Mouse (Mus musculus) kidney, embryonic 16.5 days (tissue): ENCODE measurements around the gene Styx. TPM values are rescaled to one million over a fixed set of nuclear protein-coding genes. Genes with fewer than 3 reads are reported as not detected.
"Not testable (repeated sequence)": the region's sequence is repeated elsewhere in the genome, so short reads cannot be mapped to it uniquely, and the experiment has no call there.

Experiments used
- ATAC-seq: fragments of 200-750 bp; cut with Nextera tagmentation; 2 replicates; pipeline ENCODE4 v1.8.0; 2017; ENCODE audit warnings: moderate TSS enrichment; ENCODE audit not compliant: low FRiP score, low TSS enrichment
- H3K27ac ChIP-seq: fragments of 300-500 bp; sonication (generic); 2 replicates; pipeline ENCODE4 v1.5.1; 2014; ENCODE audit warnings: low read length
- H3K27me3 ChIP-seq: fragments of 300-500 bp; sonication (generic); 2 replicates; pipeline ENCODE4 v1.6.1; 2014; ENCODE audit warnings: low read length, control low read depth, mixed read lengths; ENCODE audit not compliant: insufficient read depth
- H3K36me3 ChIP-seq: fragments of 300-500 bp; sonication (generic); 2 replicates; pipeline ENCODE4 v1.6.1; 2014; ENCODE audit warnings: low read length, control low read depth, mixed read lengths; ENCODE audit not compliant: insufficient read depth
- H3K4me1 ChIP-seq: fragments of 300-500 bp; sonication (generic); 2 replicates; pipeline ENCODE4 v1.6.1; 2014; ENCODE audit warnings: low read length, control low read depth, mixed read lengths; ENCODE audit not compliant: insufficient read depth
- H3K4me2 ChIP-seq: fragments of 300-500 bp; sonication (generic); replicated peaks from 2 replicates; pipeline ENCODE4 v1.6.1; 2014; ENCODE audit warnings: low read depth, low read length
- H3K4me3 ChIP-seq: fragments of 300-500 bp; sonication (generic); 2 replicates; pipeline ENCODE4 v1.5.1; 2014; ENCODE audit warnings: mild to moderate bottlenecking, low read length
- H3K9ac ChIP-seq: fragments of 300-500 bp; sonication (generic); replicated peaks from 2 replicates; pipeline ENCODE4 v1.6.1; 2014; ENCODE audit warnings: low read length
- H3K9me3 ChIP-seq: fragments of 300-500 bp; sonication (generic); 2 replicates; pipeline ENCODE4 v1.6.1; 2016; ENCODE audit warnings: low read length, control low read depth
- WGBS: fragments of 180-500 bp; shearing (Covaris S2); extraction: QIAGEN DNeasy Blood & Tissue Kit; methylation state at CpG from one replicate; pipeline ENCODE4 v1.1.7; 2014; 5-methylcytosine and 5-hydroxymethylcytosine counted together
- microRNA-seq: library from miRNA; unstranded; fragments of <30 nt; microRNA quantifications from one replicate; pipeline ENCODE4, GENCODE M21; 2016
- polyA plus RNA-seq: library from polyadenylated mRNA; unstranded; fragments of >200 nt; fragmentation: Nextera tagmentation; extraction: Ambion mirVana; gene quantifications from 2 replicates; pipeline ENCODE4 v1.2.1, GENCODE M21; 2015

The Styx gene
- polyA plus RNA-seq, 1 experiment from 2014 or later, result 56.3 TPM

GRCm38 (mm10) chr14:45461945-45462344, 111.1 kb downstream of the Styx start:
- ATAC-seq, result no peak
- Histone ChIP-seq H3K36me3 (peaks cover 62% of the 10 kb centered on the region), H3K9ac (no peak overlapping the region), H3K4me2 (no peak overlapping the region), H3K27me3 (no peaks in the 10 kb centered on the region), H3K4me3 (no peak overlapping the region), H3K27ac (no peak overlapping the region), H3K9me3 (no peaks in the 10 kb centered on the region), H3K4me1 (peaks cover 26% of the 10 kb centered on the region)
- 95% methylated on average over 6 of the region's 6 CpGs for WGBS

GRCm38 (mm10) chr14:45462374-45462773, 111.5 kb downstream of the Styx start:
- 75% methylated on average over 6 of the region's 6 CpGs for WGBS
- ATAC-seq, result no peak

DNA sequence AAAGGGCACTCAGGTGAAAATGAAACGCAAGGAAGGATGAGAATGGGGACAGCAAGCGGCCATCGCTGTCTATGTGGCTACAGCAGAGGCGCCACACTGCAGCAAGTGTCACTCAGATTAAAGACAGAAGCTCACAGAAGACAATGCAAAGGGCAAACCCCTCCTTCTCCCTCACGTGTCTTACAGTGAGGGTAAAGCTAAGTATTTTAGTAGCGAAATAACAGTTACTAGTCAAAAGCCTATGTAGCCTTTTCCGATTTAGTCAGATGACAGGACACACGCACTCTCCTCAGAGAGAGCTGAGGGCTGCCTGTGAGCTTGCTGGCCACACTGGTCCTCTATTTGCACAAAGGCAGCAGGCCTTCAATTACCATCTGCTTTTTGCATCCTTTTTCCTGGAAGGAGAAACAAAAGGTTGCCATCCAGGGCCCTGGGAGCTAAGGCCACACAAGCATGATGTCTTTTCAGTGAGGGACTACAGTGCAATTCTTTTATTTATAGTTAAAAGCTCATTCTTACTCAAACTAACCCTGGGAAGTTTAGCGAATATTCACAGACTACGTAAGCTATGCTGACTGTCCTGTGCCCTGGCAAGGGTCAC, 112.1 kb downstream of the Styx start:
- peaks cover 24% of the 10 kb centered on the region for H3K4me1 ChIP-seq
- no peak overlapping the region for H3K4me2 ChIP-seq
- WGBS, result 73% methylated on average over 10 of the region's 10 CpGs
- H3K9me3 ChIP-seq, result no peaks in the 10 kb centered on the region
- no peak overlapping the region for H3K4me3 ChIP-seq
- H3K36me3 ChIP-seq, result peaks cover 66% of the 10 kb centered on the region
- ATAC-seq, result no peak
- peak overlapping the region; percentile 15; the same call in 1 of the 2 replicates for H3K9ac ChIP-seq
- peak overlapping the region; percentile 78 for H3K27ac ChIP-seq
- no peaks in the 10 kb centered on the region for H3K27me3 ChIP-seq

More at GRCm38 (mm10) chr14:45462374-45462773, 111.5 kb downstream of the Styx start:
- Histone ChIP-seq H3K4me1 (peaks cover 24% of the 10 kb centered on the region), H3K27ac (no peak overlapping the region), H3K4me2 (no peak overlapping the region), H3K9ac (no peak overlapping the region), H3K27me3 (no peaks in the 10 kb centered on the region), H3K36me3 (peaks cover 64% of the 10 kb centered on the region), H3K4me3 (no peak overlapping the region), H3K9me3 (no peaks in the 10 kb centered on the region)

DNA sequence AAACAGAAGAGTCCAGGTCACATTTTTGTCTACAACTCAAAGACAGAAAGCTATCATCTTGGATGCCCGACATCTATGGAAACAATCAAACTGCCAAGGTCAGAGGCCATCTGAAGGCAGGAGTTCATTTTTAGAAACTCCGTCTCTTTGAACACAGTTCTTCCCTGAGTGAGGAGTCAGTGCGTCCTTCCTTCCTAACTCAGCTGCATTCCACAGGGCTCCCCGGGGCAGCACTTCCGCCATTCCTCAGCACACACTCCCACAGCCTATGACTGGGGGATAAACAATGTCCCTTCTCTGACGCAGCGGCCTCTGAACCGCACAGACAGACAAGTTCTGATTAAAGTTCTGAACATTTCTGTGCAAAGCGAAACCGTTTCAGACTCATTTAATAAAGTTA, 112.7 kb downstream of the Styx start:
- 11% methylated on average over 10 of the region's 10 CpGs for WGBS
- Histone ChIP-seq H3K27me3 (no peaks in the 10 kb centered on the region), H3K36me3 (peaks cover 61% of the 10 kb centered on the region), H3K9me3 (no peaks in the 10 kb centered on the region), H3K9ac (0 out of 2 replicates have a peak overlapping the region, but pooled peaks have one; percentile 15), H3K4me3 (no peak overlapping the region), H3K4me1 (peaks cover 24% of the 10 kb centered on the region), H3K4me2 (no peak overlapping the region), H3K27ac (peak overlapping the region; percentile 78)
- ATAC-seq, result peak; percentile 94

GRCm38 (mm10) chr14:45464036-45465035, 113.4 kb downstream of the Styx start:
- WGBS, result 64% methylated on average over 19 of the region's 19 CpGs
- Histone ChIP-seq H3K4me3 (no peak overlapping the region), H3K9ac (0 out of 2 replicates have a peak overlapping the region, but pooled peaks have one; percentile 13), H3K27ac (peak overlapping the region; percentile 78), H3K27me3 (no peaks in the 10 kb centered on the region), H3K4me1 (peaks cover 24% of the 10 kb centered on the region), H3K9me3 (0 out of 2 replicates have a peak, but pooled peaks cover under 1% of the 10 kb centered on the region), H3K4me2 (no peak overlapping the region), H3K36me3 (peaks cover 63% of the 10 kb centered on the region)
- no peak for ATAC-seq

DNA sequence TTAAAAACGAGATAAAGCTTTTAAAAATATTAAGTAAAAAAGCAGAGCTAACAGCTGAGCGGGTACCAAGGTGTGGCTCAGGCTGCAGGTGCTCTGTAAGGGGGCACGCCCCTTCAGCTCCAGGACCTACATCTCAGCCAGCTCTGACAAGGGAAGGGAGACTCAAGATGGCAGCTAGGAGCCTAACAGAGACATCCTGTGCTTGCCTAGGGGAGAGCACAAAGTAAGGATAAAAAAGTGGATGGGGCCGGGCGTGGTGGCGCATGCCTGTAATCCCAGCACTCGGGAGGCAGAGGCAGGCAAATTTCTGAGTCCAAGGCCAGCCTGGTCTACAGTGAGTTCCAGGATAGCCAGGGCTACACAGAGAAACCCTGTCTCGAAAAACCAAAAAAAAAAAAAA, 115.5 kb downstream of the Styx start:
- H3K9me3 ChIP-seq, H3K27ac ChIP-seq, H3K27me3 ChIP-seq, ATAC-seq, H3K9ac ChIP-seq, H3K4me3 ChIP-seq, H3K4me2 ChIP-seq: not testable (repeated sequence)
- Histone ChIP-seq H3K36me3 (peaks cover 67% of the 10 kb centered on the region), H3K4me1 (peaks cover 24% of the 10 kb centered on the region)
- 97% methylated on average over 8 of the region's 8 CpGs for WGBS

- H3K4me2 ChIP-seq, result no peak overlapping the region
- 0 out of 2 replicates have a peak, but pooled peaks cover 3% of the 10 kb centered on the region for H3K9me3 ChIP-seq
- H3K4me1 ChIP-seq, result peaks cover 4% of the 10 kb centered on the region
- H3K4me3 ChIP-seq, result no peak overlapping the region
- H3K27ac ChIP-seq, result no peak overlapping the region; the same call in 1 of the 2 replicates
- 91% methylated on average over 8 of the region's 8 CpGs for WGBS
- ATAC-seq, result no peak
- no peak overlapping the region for H3K9ac ChIP-seq
- no peaks in the 10 kb centered on the region for H3K27me3 ChIP-seq
- H3K36me3 ChIP-seq, result peaks cover 75% of the 10 kb centered on the region
Measured at GRCm38 (mm10) chr14:45469446-45469845, 118.6 kb downstream of the Styx start.

Small RNAs within 50 kb of the gene (microRNA-seq; reads per million reads assigned to microRNA genes)
- gene Gm25353, result not detected

Other genes with a start within 250 kb of the Styx start
- 1.2 and 1.6 TPM in 2 replicates for gene Gpr137c, start 131.4 kb upstream of the Styx start, polyA plus RNA-seq
- 16.4 and 16.8 TPM in 2 replicates for gene Txndc16, start 130.8 kb upstream of the Styx start, polyA plus RNA-seq
- 33.7 and 35.5 TPM in 2 replicates for gene Ero1l, start 32.3 kb upstream of the Styx start, polyA plus RNA-seq
- gene Psmc6, start 21.3 kb upstream of the Styx start, polyA plus RNA-seq, result 151 and 154 TPM in 2 replicates
- 58.1 and 63.0 TPM in 2 replicates for gene Gnpnat1, start 53.8 kb downstream of the Styx start, polyA plus RNA-seq
- gene Fermt2, start 179.0 kb downstream of the Styx start, polyA plus RNA-seq, result 164 and 176 TPM in 2 replicates